Mouse (Mus musculus) CH12.LX (cell line): ENCODE data around the gene Epsti1. TPM values are rescaled to one million over a fixed set of nuclear protein-coding genes. Genes with fewer than 3 reads are reported as not detected.

Source experiments
- DNase-seq: peaks from one replicate; pipeline ENCODE4 v3.0.0-alpha.2; 2013; ENCODE audit errors: extremely low read depth
- H3K27ac ChIP-seq: 2 replicates; pipeline ENCODE4 v1.5.1; 2012; ENCODE audit warnings: low read depth, mild to moderate bottlenecking, control low read depth, moderate library complexity; ENCODE audit not compliant: insufficient read depth
- H3K27me3 ChIP-seq: replicated peaks from 2 replicates; pipeline ENCODE3; 2012; ENCODE audit warnings: inconsistent platforms
- H3K36me3 ChIP-seq, 2 experiments: replicated peaks in 1 of 2; 2 replicates each; pipeline versions ENCODE3 to v1.6.1; 2012; ENCODE audit warnings: inconsistent platforms in 1 of 2, low read length in 1 of 2, mild to moderate bottlenecking in 1 of 2, mixed read lengths in 1 of 2, moderate library complexity in 1 of 2; ENCODE audit not compliant: control insufficient read depth in 1 of 2, insufficient read depth in 1 of 2
- H3K4me1 ChIP-seq, 2 experiments: 2 replicates each; pipeline ENCODE4 v1.6.1; 2012; ENCODE audit warnings: inconsistent platforms in 1 of 2, moderate library complexity in 1 of 2; ENCODE audit not compliant: insufficient read depth in 2 of 2, control insufficient read depth in 1 of 2
- H3K4me2 ChIP-seq: 2 replicates; pipeline ENCODE4 v1.6.1; 2012; ENCODE audit warnings: low read depth, mild to moderate bottlenecking, control low read depth; ENCODE audit not compliant: poor library complexity, insufficient read depth, severe bottlenecking
- H3K4me3 ChIP-seq, 3 experiments: fragments of 150-350 bp in 1 of 3; sonication (generic) in 1 of 3; replicated peaks in 1 of 3; 2 replicates each; pipeline versions ENCODE3 to v1.5.1; 2011 to 2012; ENCODE audit warnings: low read depth in 2 of 3, low read length in 2 of 3, mild to moderate bottlenecking in 2 of 3, moderate library complexity in 2 of 3, control low read depth in 1 of 3, improper control_type of control experiment in 1 of 3, inconsistent platforms in 1 of 3, mixed read lengths in 1 of 3; ENCODE audit not compliant: poor library complexity in 1 of 3
- H3K79me2 ChIP-seq: replicated peaks from 2 replicates; pipeline ENCODE4 v1.6.1; 2012; ENCODE audit warnings: mild to moderate bottlenecking, moderate library complexity; ENCODE audit not compliant: control insufficient read depth, poor library complexity, insufficient read depth, severe bottlenecking; ENCODE audit errors: extremely low read depth
- H3K9ac ChIP-seq: 2 replicates; pipeline ENCODE4 v1.6.1; 2012; ENCODE audit warnings: low read depth, mild to moderate bottlenecking, control low read depth, moderate library complexity; ENCODE audit not compliant: insufficient read depth
- H3K9me3 ChIP-seq: replicated peaks from 2 replicates; pipeline ENCODE3; 2012; ENCODE audit warnings: low read length, inconsistent platforms, mixed read lengths
- BHLHE40 ChIP-seq: IDR thresholded peaks from 2 replicates; pipeline ENCODE4 v1.6.1; 2011; ENCODE audit warnings: mild to moderate bottlenecking, low read depth, low read length, improper control_type of control experiment
- CHD2 ChIP-seq: IDR thresholded peaks from 2 replicates; pipeline ENCODE4 v1.6.1; 2011; ENCODE audit warnings: low read length, improper control_type of control experiment
- EP300 ChIP-seq: IDR thresholded peaks from 2 replicates; pipeline ENCODE4 v1.6.1; 2011; ENCODE audit warnings: low read length, improper control_type of control experiment
- GABPA ChIP-seq: IDR thresholded peaks from 2 replicates; pipeline ENCODE4 v1.6.1; 2012; ENCODE audit warnings: low read depth, low read length, improper control_type of control experiment, inconsistent platforms; ENCODE audit not compliant: insufficient replicate concordance
- IRF4 ChIP-seq: IDR thresholded peaks from 2 replicates; pipeline ENCODE4 v1.6.1; 2014; ENCODE audit warnings: low read depth, mild to moderate bottlenecking, inconsistent platforms, low read length, improper control_type of control experiment
- JUN ChIP-seq: IDR thresholded peaks from 2 replicates; pipeline ENCODE4 v1.6.1; 2011; ENCODE audit warnings: low read depth, mild to moderate bottlenecking, low read length, improper control_type of control experiment, moderate library complexity; ENCODE audit not compliant: insufficient read depth
- MAZ ChIP-seq: IDR thresholded peaks from 2 replicates; pipeline ENCODE4 v1.6.1; 2012; ENCODE audit warnings: low read depth, mild to moderate bottlenecking, inconsistent platforms, low read length, improper control_type of control experiment, moderate library complexity
- MEF2A ChIP-seq: IDR thresholded peaks from 2 replicates; pipeline ENCODE4 v1.6.1; 2014; ENCODE audit warnings: low read depth, mild to moderate bottlenecking, inconsistent platforms, low read length, improper control_type of control experiment, borderline replicate concordance
- MYC ChIP-seq: IDR thresholded peaks from 2 replicates; pipeline ENCODE4 v1.6.1; 2011; ENCODE audit warnings: low read depth, mild to moderate bottlenecking, improper control_type of control experiment, low read length
- NELFE ChIP-seq: IDR thresholded peaks from 2 replicates; pipeline ENCODE4 v1.6.1; 2011; ENCODE audit warnings: low read depth, low read length, improper control_type of control experiment
- NRF1 ChIP-seq: IDR thresholded peaks from 2 replicates; pipeline ENCODE4 v1.6.1; 2014; ENCODE audit warnings: low read depth, mild to moderate bottlenecking, inconsistent platforms, low read length, improper control_type of control experiment, moderate library complexity
- PAX5 ChIP-seq: IDR thresholded peaks from 2 replicates; pipeline ENCODE4 v1.6.1; 2012; ENCODE audit warnings: low read length, inconsistent platforms, mixed read lengths
- POLR2A ChIP-seq: IDR thresholded peaks from 2 replicates; pipeline ENCODE4 v1.6.1; 2011; ENCODE audit warnings: low read depth, mild to moderate bottlenecking, improper control_type of control experiment, low read length
- POLR2AphosphoS2 ChIP-seq: IDR thresholded peaks from 2 replicates; pipeline ENCODE4 v1.6.1; 2011; ENCODE audit warnings: low read depth, low read length, improper control_type of control experiment
- SMC3 ChIP-seq: IDR thresholded peaks from 2 replicates; pipeline ENCODE4 v1.6.1; 2011; ENCODE audit warnings: low read depth, low read length, improper control_type of control experiment
- TBP ChIP-seq: conservative IDR thresholded peaks from 2 replicates; pipeline ENCODE4 v1.6.1; 2011; ENCODE audit warnings: low read depth, low read length, improper control_type of control experiment
- TCF12 ChIP-seq: IDR thresholded peaks from 2 replicates; pipeline ENCODE4 v1.6.1; 2014; ENCODE audit warnings: low read depth, mild to moderate bottlenecking, inconsistent platforms, low read length, improper control_type of control experiment
- UBTF ChIP-seq: IDR thresholded peaks from 2 replicates; pipeline ENCODE4 v1.6.1; 2012; ENCODE audit warnings: low read depth, mild to moderate bottlenecking, inconsistent platforms, low read length, improper control_type of control experiment, moderate library complexity
- USF1 ChIP-seq: IDR thresholded peaks from 2 replicates; pipeline ENCODE4 v1.6.1; 2014; ENCODE audit warnings: low read depth, mild to moderate bottlenecking, inconsistent platforms, low read length, improper control_type of control experiment
- USF2 ChIP-seq: conservative IDR thresholded peaks from 2 replicates; pipeline ENCODE4 v1.6.1; 2011; ENCODE audit warnings: low read depth, low read length, improper control_type of control experiment
- ZNF384 ChIP-seq: IDR thresholded peaks from 2 replicates; pipeline ENCODE4 v1.6.1; 2012; ENCODE audit warnings: low read depth, low read length, improper control_type of control experiment, inconsistent platforms
- dilution Hi-C: fragments of 300-500 bp; cut with MboI; formaldehyde crosslinking; loops from 2 replicates; pipeline ENCODE4 v1.14.3; 2020; ENCODE audit warnings: low sequenced_read_pairs; ENCODE audit not compliant: extremely low pct_unique_long_range_greater_than_20kb, extremely low pct_ligation_motif_present
- in situ Hi-C: fragments of 300-500 bp; cut with MboI; formaldehyde crosslinking; loops from 3 replicates; pipeline ENCODE4 v1.14.3; 2019; ENCODE audit warnings: low sequenced_read_pairs, low pct_ligation_motif_present, low pct_unique_long_range_greater_than_20kb, mixed read lengths
- polyA plus RNA-seq: library from polyadenylated mRNA; unstranded; fragments of >175 nt; gene quantifications from 2 replicates; pipeline ENCODE4 v1.2.1, GENCODE M21; 2012; ENCODE audit warnings: low read depth; ENCODE audit not compliant: insufficient read length
- total RNA-seq, 2 experiments: library from RNA; depleted of rRNA; stranded (reverse); fragments of 300-350 nt in 1 of 2; fragments of >200 nt in 1 of 2; gene quantifications; 2 replicates each; pipeline ENCODE4 v1.2.3; 2012 to 2014

The Epsti1 gene
- total and polyA plus RNA-seq, 3 experiments: 0.59 to 2.2 (median 2.2) TPM

- Histone ChIP-seq H3K36me3 (no peaks in the 10 kb centered on the region), H3K4me1 (no peaks in the 10 kb centered on the region), H3K4me3 (no peak overlapping the region), H3K9ac (no peak overlapping the region), H3K79me2 (no peaks in the 10 kb centered on the region)
- TF ChIP-seq ZNF384 (no peak), TCF12 (no peak), MYC (no peak), CHD2 (no peak), MAZ (no peak), GABPA (no peak), PAX5 (no peak), NELFE (no peak), MEF2A (no peak), EP300 (no peak)
- TF ChIP-seq, all 38 proteins: peak for 0
- no peaks in the 10 kb centered on the region for H3K9me3 ChIP-seq
- no peaks in the 10 kb centered on the region for H3K27me3 ChIP-seq
- no peak overlapping the region for H3K27ac ChIP-seq
- in situ Hi-C loops (no loop called here), dilution Hi-C loops (no loop called here)
- no peak for DNase-seq
- no peak overlapping the region for H3K4me2 ChIP-seq
These were observed 93.7 kb downstream of the Epsti1 start for GRCm38 (mm10) chr14:77997731-77998130.

DNA sequence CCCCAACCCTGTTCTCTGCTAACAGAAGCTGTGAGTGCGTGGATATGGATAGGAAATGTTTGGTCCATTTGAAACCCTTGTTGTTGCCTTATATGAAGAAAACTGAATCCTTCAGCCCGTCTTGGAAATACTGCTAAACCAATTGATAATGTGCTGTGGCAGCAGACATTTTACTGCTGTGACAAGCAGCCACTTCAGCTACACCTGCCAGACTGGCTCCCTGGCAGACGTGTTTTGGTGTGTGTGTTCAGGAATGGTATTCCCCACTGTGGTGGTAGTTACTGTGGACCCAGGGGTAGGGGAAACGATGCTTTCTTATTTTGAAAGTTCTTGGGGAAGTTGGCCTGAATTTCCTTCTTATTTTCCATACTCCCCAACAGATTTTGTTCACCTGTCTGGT is 100.4 kb downstream of the Epsti1 start:
- dilution Hi-C loops (no loop called here), in situ Hi-C loops (no loop called here)
- no peaks in the 10 kb centered on the region for H3K9me3 ChIP-seq
- H3K9ac ChIP-seq: no peak overlapping the region
- no peaks in the 10 kb centered on the region for H3K27me3 ChIP-seq
- no peaks in the 10 kb centered on the region for H3K4me1 ChIP-seq
- H3K4me3 ChIP-seq: no peak overlapping the region
- TF ChIP-seq POLR2AphosphoS2: no peak
- TF ChIP-seq BHLHE40: no peak
- no peak for TF ChIP-seq POLR2A
- TF ChIP-seq SMC3: no peak
- no peak for TF ChIP-seq ZNF384
- no peak for TF ChIP-seq GABPA
- TF ChIP-seq TBP: no peak
- TF ChIP-seq PAX5: no peak
- no peak for TF ChIP-seq TCF12
- no peak for TF ChIP-seq IRF4
- TF ChIP-seq USF1: no peak
- no peak for TF ChIP-seq CHD2
- no peak for TF ChIP-seq JUN
- TF ChIP-seq NRF1: no peak
- TF ChIP-seq MAZ: no peak
- TF ChIP-seq USF2: no peak
- TF ChIP-seq UBTF: no peak
- H3K27ac ChIP-seq: no peak overlapping the region
- no peak for DNase-seq
- no peaks in the 10 kb centered on the region for H3K79me2 ChIP-seq
- H3K4me2 ChIP-seq: no peak overlapping the region
- H3K36me3 ChIP-seq: no peaks in the 10 kb centered on the region
